Mouse (Mus musculus): ENCODE measurements around the gene Smyd3.

DNA sequence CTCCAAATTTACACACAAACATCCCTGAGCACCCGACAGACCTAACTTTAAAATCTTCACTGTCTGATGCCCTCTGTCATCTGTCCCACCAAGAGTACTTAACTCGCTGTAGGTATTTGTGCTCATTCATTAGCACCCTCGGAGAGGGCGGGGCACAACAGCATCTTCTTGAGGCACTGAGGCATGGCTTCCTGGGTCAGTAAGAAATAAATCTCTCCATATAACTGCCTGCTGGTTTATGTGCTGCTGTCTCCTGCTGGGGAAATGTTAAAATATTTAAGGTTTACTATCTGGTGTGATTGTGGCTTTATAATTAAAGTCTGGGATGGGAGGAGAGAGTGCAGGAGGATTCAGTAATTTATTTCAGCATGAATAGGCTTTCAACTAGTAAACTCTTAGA lies 320.7 kb downstream of the Smyd3 start:
- TF ChIP-seq EP300 (optimal IDR thresholded peaks at IDR 0.05) = no peak
- TF ChIP-seq CTCF (IDR thresholded peaks at IDR 0.05; ENCODE audit: low read depth) = no peak

Measured in stomach, postnatal 0 days (tissue).